Mouse (Mus musculus) heart, postnatal 4 days (tissue): ENCODE results near the gene Zfp512. TPM values are rescaled to one million over a fixed set of nuclear protein-coding genes. Genes with fewer than 3 reads are reported as not detected.
"Not testable (repeated sequence)": the region's sequence is repeated elsewhere in the genome, so short reads cannot be mapped to it uniquely, and the experiment has no call there.

Experiments used
- DNase-seq: peaks from one replicate; pipeline ENCODE4 v3.0.0; 2021
- total RNA-seq, 2 experiments: library from RNA; stranded (reverse); gene quantifications; 2 replicates each; pipeline ENCODE4 v1.2.3; 2021

Gene Zfp512
- total RNA-seq: 10 to 100 TPM; 22.6 to 26.9 TPM

- peak; percentile 94 for DNase-seq
These were observed at the start of gene Zfp512 for GRCm38 (mm10) chr5:31451878-31452561. Zfp512 (plus strand) TSS chr5:31452431.

- DNase-seq: not testable (repeated sequence)
These were observed 17.5 kb upstream of the Zfp512 start for GRCm38 (mm10) chr5:31434727-31435126.

- no peak for DNase-seq
These were observed 895 bp upstream of the Zfp512 start for GRCm38 (mm10) chr5:31451336-31451735.

GRCm38 (mm10) chr5:31452562-31452878 lies 289 bp downstream of the Zfp512 start:
- no peak for DNase-seq

- no peak for DNase-seq
These were observed 717 bp downstream of the Zfp512 start for GRCm38 (mm10) chr5:31452886-31453410.

GRCm38 (mm10) chr5:31467798-31468197 lies 15.6 kb downstream of the Zfp512 start:
- DNase-seq: no peak

- DNase-seq: no peak
These were observed 17.5 kb downstream of the Zfp512 start for GRCm38 (mm10) chr5:31469711-31470110.

- peak; percentile 75 for DNase-seq
These were observed 18.1 kb downstream of the Zfp512 start for GRCm38 (mm10) chr5:31470334-31470733.

- no peak for DNase-seq
These were observed 28.3 kb downstream of the Zfp512 start for GRCm38 (mm10) chr5:31480536-31480935.

GRCm38 (mm10) chr5:31485440-31485839 lies 33.2 kb downstream of the Zfp512 start, which contains the start of gene 4930548H24Rik:
4930548H24Rik (plus strand) TSS chr5:31485740.
- no peak for DNase-seq

- no peak for DNase-seq
These were observed 35.7 kb downstream of the Zfp512 start for GRCm38 (mm10) chr5:31487889-31488288.

GRCm38 (mm10) chr5:31489116-31489769 lies 37.0 kb downstream of the Zfp512 start:
- no peak for DNase-seq

- DNase-seq: no peak
These were observed 39.8 kb downstream of the Zfp512 start for GRCm38 (mm10) chr5:31492031-31492430.

- DNase-seq: peak; percentile 92
These were observed 42.5 kb downstream of the Zfp512 start, which contains the start of gene Gpn1 for GRCm38 (mm10) chr5:31494513-31495297. Gpn1 (plus strand) TSS chr5:31494741.

- no peak for DNase-seq
These were observed 52.6 kb downstream of the Zfp512 start for GRCm38 (mm10) chr5:31504843-31505242.

GRCm38 (mm10) chr5:31512481-31512880 lies 60.2 kb downstream of the Zfp512 start:
- DNase-seq: no peak

GRCm38 (mm10) chr5:31520556-31520955 lies 68.3 kb downstream of the Zfp512 start:
- DNase-seq: no peak

GRCm38 (mm10) chr5:31526354-31527116 lies 74.3 kb downstream of the Zfp512 start, which contains the start of gene Slc4a1ap:
Slc4a1ap (plus strand) TSS chr5:31526995.
- DNase-seq: peak; percentile 87

- DNase-seq: no peak
These were observed 75.0 kb downstream of the Zfp512 start for GRCm38 (mm10) chr5:31527117-31527680.

- not testable (repeated sequence) for DNase-seq
These were observed 75.5 kb downstream of the Zfp512 start, which contains the start of gene Supt7l for GRCm38 (mm10) chr5:31527707-31528106. Supt7l (minus strand) TSS chr5:31527807.

GRCm38 (mm10) chr5:31528560-31528959 lies 76.3 kb downstream of the Zfp512 start:
- no peak for DNase-seq
